ENCODE assay signal across 27 mouse cellular contexts in genomic region chr10:88064872-88065271, GRCm38 (mm10). TPM values are rescaled to one million over a fixed set of nuclear protein-coding genes. Genes with fewer than 3 reads are reported as not detected.
DNase-seq lines count a peak whose midpoint lies in the region; ATAC-seq and TF ChIP-seq lines count a peak whose summit lies in the region.
"Had no signal": no experiment of that assay in that cellular context is flagged by ENCODE, and none has a peak within 500 bp of the region (broad histone marks: within the 10 kb centered on the region; RNA-seq: fewer than 3 reads in every experiment).

No protein-coding gene starts in this region.

- no peaks in the 10 kb centered on the region for H3K4me1 ChIP-seq in kidney, adult 2 months (ENCODE audit: control insufficient read depth, insufficient read depth, low read length)
- H3K4me1 ChIP-seq in kidney, embryonic 14.5 days (ENCODE audit: control insufficient read depth, insufficient read depth, low read length), result no peaks in the 10 kb centered on the region
- H3K4me1 ChIP-seq in liver, embryonic 11.5 days (replicated peaks; ENCODE audit: control insufficient read depth, insufficient read depth, low read length), result no peaks in the 10 kb centered on the region
- H3K4me1 ChIP-seq: forebrain, embryonic 10.5 days; forebrain, embryonic 13.5 days; heart, embryonic 12.5 days; heart, embryonic 15.5 days; hindbrain, embryonic 12.5 days; hindbrain, embryonic 15.5 days had no signal

- no peak overlapping the region for H3K4me3 ChIP-seq in kidney, adult 2 months (ENCODE audit: insufficient read depth, low read depth, low read length)
- H3K4me3 ChIP-seq in kidney, embryonic 14.5 days (ENCODE audit: low read length), result no peak overlapping the region
- H3K4me3 ChIP-seq in liver, embryonic 11.5 days (ENCODE audit: low read depth, low read length), result no peak overlapping the region
- H3K4me3 ChIP-seq: forebrain, embryonic 10.5 days; forebrain, embryonic 13.5 days; heart, embryonic 12.5 days; heart, embryonic 15.5 days; hindbrain, embryonic 12.5 days; hindbrain, embryonic 15.5 days had no signal

- no peaks in the 10 kb centered on the region for H3K36me3 ChIP-seq in kidney, adult 2 months (ENCODE audit: control insufficient read depth, insufficient read depth, low read length)
- no peaks in the 10 kb centered on the region for H3K36me3 ChIP-seq in kidney, embryonic 14.5 days (ENCODE audit: control insufficient read depth, insufficient read depth, low read length)
- H3K36me3 ChIP-seq in liver, embryonic 11.5 days (ENCODE audit: control insufficient read depth, insufficient read depth, low read length), result no peaks in the 10 kb centered on the region
- H3K36me3 ChIP-seq: forebrain, embryonic 10.5 days; heart, embryonic 12.5 days; heart, embryonic 15.5 days; hindbrain, embryonic 12.5 days; hindbrain, embryonic 15.5 days had no signal

- H3K27ac ChIP-seq in kidney, adult 2 months (ENCODE audit: insufficient read depth, low read depth, low read length), result no peak overlapping the region
- H3K27ac ChIP-seq in kidney, embryonic 14.5 days (ENCODE audit: low read depth, low read length), result no peak overlapping the region
- no peak overlapping the region for H3K27ac ChIP-seq in liver, embryonic 11.5 days (ENCODE audit: low read depth, low read length)
- H3K27ac ChIP-seq: forebrain, embryonic 10.5 days; forebrain, embryonic 13.5 days; heart, embryonic 15.5 days; hindbrain, embryonic 12.5 days; hindbrain, embryonic 15.5 days had no signal

- H3K27me3 ChIP-seq in kidney, adult 2 months (replicated peaks; ENCODE audit: control insufficient read depth, insufficient read depth, low read length), result no peaks in the 10 kb centered on the region
- no peaks in the 10 kb centered on the region for H3K27me3 ChIP-seq in kidney, embryonic 14.5 days (ENCODE audit: control insufficient read depth, insufficient read depth, low read length)
- no peaks in the 10 kb centered on the region for H3K27me3 ChIP-seq in liver, embryonic 11.5 days (replicated peaks; ENCODE audit: control insufficient read depth, insufficient read depth, low read length)
- H3K27me3 ChIP-seq: forebrain, embryonic 13.5 days; heart, embryonic 12.5 days; heart, embryonic 15.5 days; hindbrain, embryonic 12.5 days; hindbrain, embryonic 15.5 days had no signal

- TF ChIP-seq CTCF in kidney, adult 2 months (conservative IDR thresholded peaks at IDR 0.05; ENCODE audit: insufficient read depth, insufficient read length, low read depth, low read length), result no peak

- no peak for ATAC-seq in kidney, embryonic 14.5 days (ENCODE audit: low FRiP score, low TSS enrichment)
- no peak for ATAC-seq in liver, embryonic 11.5 days (replicated peaks; ENCODE audit: low FRiP score)
- ATAC-seq: forebrain, embryonic 13.5 days; forebrain, embryonic 16.5 days had no signal

- H3K9me3 ChIP-seq in kidney, embryonic 14.5 days (ENCODE audit: control insufficient read depth, low read length), result no peaks in the 10 kb centered on the region
- H3K9me3 ChIP-seq in liver, embryonic 11.5 days (ENCODE audit: control insufficient read depth, low read length), result no peaks in the 10 kb centered on the region
- H3K9me3 ChIP-seq: forebrain, embryonic 10.5 days; forebrain, embryonic 13.5 days; heart, embryonic 12.5 days; heart, embryonic 15.5 days; hindbrain, embryonic 12.5 days; hindbrain, embryonic 15.5 days had no signal

- peak; percentile 13 for DNase-seq in heart, adult 8-10 months (ENCODE audit: low spot score)
- no peak for DNase-seq in heart, postnatal 25 days (ENCODE audit: low spot score)
- peak; percentile 51 for DNase-seq in kidney, adult 2 months
- DNase-seq in kidney, adult 18-20 months, result no peak
- DNase-seq in kidney, postnatal 10 days, result peak; percentile 11
- DNase-seq in liver, embryonic 11.5 days (ENCODE audit: low spot score), result no peak
- DNase-seq: adrenal gland, postnatal 10 days; adrenal gland, postnatal 36 days; cerebellum, adult 18-20 months; cerebellum, adult 9-10 months; cerebellum, postnatal 14 days; gastrocnemius, postnatal 10 days; gastrocnemius, postnatal 36 days; heart, postnatal 14 days had no signal

- intact Hi-C loops in heart, postnatal 25 days (cut with DNase I), result no loop called here

- no peak for TF ChIP-seq POLR2A in kidney, adult 2 months (IDR thresholded peaks at IDR 0.05; ENCODE audit: low read depth, low read length)

- no peak overlapping the region for H3K9ac ChIP-seq in kidney, embryonic 14.5 days (ENCODE audit: low read depth, low read length)
- H3K9ac ChIP-seq in liver, embryonic 11.5 days (ENCODE audit: low read depth, low read length), result no peak overlapping the region
- H3K9ac ChIP-seq: forebrain, embryonic 13.5 days; heart, embryonic 12.5 days; heart, embryonic 15.5 days; hindbrain, embryonic 12.5 days; hindbrain, embryonic 15.5 days had no signal

- no peak overlapping the region for H3K4me2 ChIP-seq in kidney, embryonic 14.5 days (replicated peaks; ENCODE audit: low read depth, low read length)
- H3K4me2 ChIP-seq in liver, embryonic 11.5 days, result no peak overlapping the region
- H3K4me2 ChIP-seq: forebrain, embryonic 13.5 days; heart, embryonic 12.5 days; heart, embryonic 15.5 days; hindbrain, embryonic 12.5 days; hindbrain, embryonic 15.5 days had no signal

- WGBS in kidney, adult 2 months, result 53% methylated on average over 2 of the region's 2 CpGs
- WGBS in kidney, embryonic 14.5 days, result 56% methylated on average over 2 of the region's 2 CpGs
- WGBS in liver, embryonic 11.5 days, result 40% methylated on average over 2 of the region's 2 CpGs

RNA-seq across cellular contexts. Expression of gene Pmch, which starts 26.0 kb away (rescaled TPM):
- not detected for total RNA-seq in heart, adult 8-10 months (2022)
- total RNA-seq in heart, postnatal 25 days (2021), result not detected
- not detected in 2 replicates for polyA plus RNA-seq in kidney, adult 2 months (2012; rRNA removed)
- polyA plus RNA-seq in kidney, embryonic 14.5 days (2014; fragmentation: Nextera tagmentation; extraction: Ambion mirVana), result not detected in 2 replicates
- polyA plus RNA-seq in liver, embryonic 11.5 days (2014; fragmentation: Nextera tagmentation; extraction: Ambion mirVana), result 0.27 and 1.1 TPM in 2 replicates
- total RNA-seq: adrenal gland, adult 18-20 months; adrenal gland, postnatal 10 days; adrenal gland, postnatal 36 days; ES-E14; gastrocnemius, adult 18-20 months; gastrocnemius, postnatal 10 days; gastrocnemius, postnatal 36 days; granulocyte monocyte progenitor cell, adult 5-6 weeks; heart, postnatal 14 days; hematopoietic stem cell, adult 5-6 weeks had no signal

Comparison
In these comparisons a context has a peak if more than half of its experiments do, and no peak if none do; other contexts are left out.
1. DNase-seq: peak in heart, adult 8-10 months (single experiment), kidney, adult 2 months (single experiment) and kidney, postnatal 10 days (single experiment); none in heart, postnatal 25 days (single experiment), kidney, adult 18-20 months (single experiment) and liver, embryonic 11.5 days (single experiment).